Mouse (Mus musculus): ENCODE data around the gene Dach1.

- TF ChIP-seq CTCF (IDR thresholded peaks at IDR 0.05; ENCODE audit: borderline replicate concordance, insufficient read depth, low read depth, low read length) (no peak), POLR2A (IDR thresholded peaks at IDR 0.05; ENCODE audit: borderline replicate concordance, insufficient read depth, low read length) (no peak)
Measured at GRCm38 (mm10) chr14:98089246-98089645, 80.3 kb downstream of the Dach1 start.

Data from cerebellum, adult 2 months (tissue).